Mouse (Mus musculus): ENCODE results near the gene Faf1. TPM values are rescaled to one million over a fixed set of nuclear protein-coding genes. Genes with fewer than 3 reads are reported as not detected.

Faf1 gene
- polyA plus RNA-seq, 2 experiments, result 7.3 to 16.6 TPM

DNA sequence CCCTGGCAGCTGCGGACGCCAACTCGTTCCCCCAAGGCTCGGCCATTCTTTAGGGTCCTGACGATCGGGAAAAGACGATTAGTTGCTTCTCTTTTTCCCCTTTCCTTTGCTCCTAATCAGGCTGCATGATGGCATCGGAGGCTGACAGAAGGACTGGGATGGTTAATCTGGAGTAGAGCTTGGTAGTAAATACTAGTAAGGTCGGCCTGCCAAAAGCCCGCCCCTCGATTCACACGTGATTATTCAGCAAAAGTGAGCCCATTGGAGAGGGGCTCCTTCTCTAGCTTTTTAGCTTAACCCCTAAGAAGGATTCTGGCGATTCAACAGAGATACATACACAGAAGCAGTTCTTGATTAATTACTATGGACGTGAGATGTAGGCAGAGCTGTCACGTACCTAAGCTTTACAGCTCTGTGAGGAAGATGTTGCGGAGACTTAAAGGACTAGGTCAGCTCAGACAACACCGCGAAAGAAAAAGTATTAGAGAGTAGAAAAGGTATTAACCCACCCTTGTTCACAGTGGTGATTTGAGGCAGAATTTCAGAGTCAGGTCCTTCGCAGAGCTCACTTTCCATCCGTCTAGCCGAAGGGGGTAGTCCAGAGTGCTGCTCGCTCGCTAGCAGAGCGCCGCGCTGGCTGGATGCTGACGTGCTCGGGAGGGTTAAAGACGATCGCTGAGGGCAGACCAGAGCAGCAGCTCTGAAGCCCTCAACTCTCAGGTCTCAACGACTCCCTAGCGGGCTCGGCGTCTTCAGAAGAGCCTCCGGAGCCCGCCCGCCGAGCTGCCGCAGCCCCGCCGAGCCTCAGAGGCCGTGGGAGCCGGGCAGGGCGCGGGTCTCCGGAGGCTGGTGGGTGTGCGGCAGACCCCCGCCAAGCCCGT, 11.0 kb upstream of the Faf1 start:
- Histone ChIP-seq H3K4me1 (replicated peaks; ENCODE audit: control insufficient read depth in 2 of 2, insufficient read depth in 2 of 2, low read length in 1 of 2) (peaks cover 2 to 6% of the 10 kb centered on the region in 2 experiments; a peak in 3 of 4 replicates), H3K4me2 (ENCODE audit: low read depth) (peak overlapping the region; percentile 76), H3K4me3 (ENCODE audit: insufficient read depth in 1 of 2, low read depth in 2 of 2, low read length in 2 of 2) (peak overlapping the region; percentile 82 to 90), H3K9ac (replicated peaks) (peak overlapping the region; percentile 80), H3K36me3 (replicated peaks; ENCODE audit: control insufficient read depth, insufficient read depth, low read depth) (peaks cover 5% of the 10 kb centered on the region), H3K9me3 (ENCODE audit: control insufficient read depth, low read length) (no peaks in the 10 kb centered on the region), H3K27me3 (ENCODE audit: control insufficient read depth, insufficient read depth, low read length) (peaks cover 26% of the 10 kb centered on the region), H3K27ac (peak overlapping the region; percentile 82)
- TF ChIP-seq EP300 (IDR thresholded peaks at IDR 0.05; ENCODE audit: low read depth), result no peak
- peak; percentile 18; the same call in 1 of the 2 replicates for TF ChIP-seq CTCF (IDR thresholded peaks at IDR 0.05; ENCODE audit: low read depth)
- peak in 1 of 3 experiments; percentile 45 for DNase-seq (ENCODE audit: low read depth in 3 of 3, low spot score in 3 of 3)
- peak; percentile 42 for ATAC-seq (ENCODE audit: insufficient read depth)
- 1% methylated on average over 49 of the region's 49 CpGs for WGBS (ENCODE audit: insufficient replicate concordance)

DNA sequence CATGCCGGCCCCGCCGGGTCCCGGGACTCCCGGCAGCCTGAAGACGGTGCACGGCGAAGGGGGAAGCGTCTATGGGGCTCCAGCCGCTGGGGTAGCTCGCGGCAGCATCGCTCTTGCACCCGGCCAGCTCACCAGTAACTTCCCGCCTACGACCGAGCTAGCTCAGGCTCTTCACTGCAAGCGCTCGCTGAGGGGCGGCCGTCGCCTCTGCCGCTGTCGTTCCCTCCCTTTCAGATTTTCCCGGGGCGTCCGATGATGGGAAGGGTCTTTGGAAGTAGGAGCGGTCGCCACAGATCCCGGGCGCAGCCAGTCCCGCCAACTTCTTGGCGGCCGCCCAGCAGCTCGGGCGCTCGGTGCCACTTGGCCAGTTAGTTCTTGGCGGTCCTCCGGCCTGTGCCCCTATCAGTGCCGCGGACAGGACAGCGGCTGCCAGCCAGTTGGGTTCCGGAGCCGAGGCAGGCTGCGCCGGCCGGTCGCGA, 10.4 kb upstream of the Faf1 start:
- ATAC-seq (ENCODE audit: insufficient read depth), result peak; percentile 39
- WGBS (ENCODE audit: insufficient replicate concordance), result under 1% methylated on average over 49 of the region's 49 CpGs
- H3K27ac ChIP-seq, result peak overlapping the region; percentile 82
- H3K4me2 ChIP-seq (ENCODE audit: low read depth), result peak overlapping the region; percentile 76
- H3K9ac ChIP-seq (replicated peaks), result peak overlapping the region; percentile 80
- DNase-seq (ENCODE audit: low read depth in 3 of 3, low spot score in 3 of 3), result peak in 1 of 3 experiments; percentile 27
- peaks cover 4% of the 10 kb centered on the region for H3K36me3 ChIP-seq (replicated peaks; ENCODE audit: control insufficient read depth, insufficient read depth, low read depth)
- TF ChIP-seq EP300 (IDR thresholded peaks at IDR 0.05; ENCODE audit: low read depth) (no peak), CTCF (IDR thresholded peaks at IDR 0.05; ENCODE audit: low read depth) (no peak)
- H3K27me3 ChIP-seq (ENCODE audit: control insufficient read depth, insufficient read depth, low read length), result peaks cover 21% of the 10 kb centered on the region
- peaks cover 2 to 6% of the 10 kb centered on the region in 2 experiments; a peak in 3 of 4 replicates for H3K4me1 ChIP-seq (replicated peaks; ENCODE audit: control insufficient read depth in 2 of 2, insufficient read depth in 2 of 2, low read length in 1 of 2)
- peak overlapping the region; percentile 82 to 90 for H3K4me3 ChIP-seq (ENCODE audit: insufficient read depth in 1 of 2, low read depth in 2 of 2, low read length in 2 of 2)
- H3K9me3 ChIP-seq (ENCODE audit: control insufficient read depth, low read length), result no peaks in the 10 kb centered on the region

DNA sequence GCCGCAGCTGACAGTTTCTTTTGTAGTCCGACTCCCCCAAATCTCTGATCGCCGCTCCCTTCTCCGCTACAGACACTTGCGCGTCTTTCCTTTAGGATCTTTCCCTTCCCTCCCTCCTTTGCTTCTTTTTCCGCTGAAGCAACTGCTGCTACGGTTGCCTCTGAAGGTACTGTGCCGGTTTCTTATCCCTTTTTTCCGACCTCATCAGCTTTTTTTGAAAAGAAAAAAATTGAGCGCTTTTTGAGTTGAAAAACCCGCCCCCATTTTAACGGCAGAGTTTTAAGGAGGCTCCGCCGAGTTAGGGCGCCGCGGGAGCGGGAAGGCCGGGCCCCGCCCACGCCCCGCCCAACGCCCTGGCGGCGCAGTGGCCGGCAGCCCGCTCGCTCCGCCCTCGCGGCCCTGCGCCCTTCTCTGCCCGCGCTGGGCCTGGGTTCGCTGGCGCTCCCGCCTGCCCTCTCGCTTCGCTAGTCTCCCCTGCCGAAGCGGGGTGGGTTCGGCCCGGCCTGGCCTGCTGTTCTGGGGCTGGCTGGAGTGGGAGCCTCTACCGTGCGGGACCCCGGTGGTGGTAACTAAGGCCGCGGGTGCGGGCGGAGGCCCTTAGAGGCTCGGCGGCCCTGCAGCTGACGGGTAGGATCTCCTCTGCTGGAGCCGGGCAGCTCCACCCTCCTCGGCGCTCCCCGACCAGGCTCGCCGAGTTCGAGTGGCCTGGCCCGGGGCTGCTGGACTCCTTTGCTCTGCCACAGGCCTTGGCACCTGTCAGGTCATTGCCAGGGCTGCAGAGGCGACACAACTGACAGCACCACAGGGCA, 9.7 kb upstream of the Faf1 start, which contains the start of gene Cdkn2c:
Gene Cdkn2c (minus strand): TSS at position 729 of the 809 bp plus-strand sequence.
- peaks cover 15% of the 10 kb centered on the region for H3K27me3 ChIP-seq (ENCODE audit: control insufficient read depth, insufficient read depth, low read length)
- H3K36me3 ChIP-seq (replicated peaks; ENCODE audit: control insufficient read depth, insufficient read depth, low read depth), result no peaks in the 10 kb centered on the region
- TF ChIP-seq CTCF (IDR thresholded peaks at IDR 0.05; ENCODE audit: low read depth), result no peak
- TF ChIP-seq EP300 (IDR thresholded peaks at IDR 0.05; ENCODE audit: low read depth), result peak; percentile 34
- H3K4me1 ChIP-seq (replicated peaks; ENCODE audit: control insufficient read depth in 2 of 2, insufficient read depth in 2 of 2, low read length in 1 of 2), result peaks cover 2 to 6% of the 10 kb centered on the region in 2 experiments; a peak in 3 of 4 replicates
- H3K9me3 ChIP-seq (ENCODE audit: control insufficient read depth, low read length), result no peaks in the 10 kb centered on the region
- DNase-seq (ENCODE audit: low read depth in 3 of 3, low spot score in 3 of 3) (peak; percentile 80 to 82 (median 80)), ATAC-seq (ENCODE audit: insufficient read depth) (peak; percentile 95)
- H3K4me2 ChIP-seq (ENCODE audit: low read depth), result peak within 1 kb of the TSS; percentile 76
- WGBS (ENCODE audit: insufficient replicate concordance), result under 1% methylated on average over 64 of the region's 64 CpGs
- H3K27ac ChIP-seq, result peak within 1 kb of the TSS; percentile 91
- H3K4me3 ChIP-seq (ENCODE audit: insufficient read depth in 1 of 2, low read depth in 2 of 2, low read length in 2 of 2), result peak within 1 kb of the TSS; percentile 82 to 94
- peak within 1 kb of the TSS; percentile 97 for H3K9ac ChIP-seq (replicated peaks)

DNA sequence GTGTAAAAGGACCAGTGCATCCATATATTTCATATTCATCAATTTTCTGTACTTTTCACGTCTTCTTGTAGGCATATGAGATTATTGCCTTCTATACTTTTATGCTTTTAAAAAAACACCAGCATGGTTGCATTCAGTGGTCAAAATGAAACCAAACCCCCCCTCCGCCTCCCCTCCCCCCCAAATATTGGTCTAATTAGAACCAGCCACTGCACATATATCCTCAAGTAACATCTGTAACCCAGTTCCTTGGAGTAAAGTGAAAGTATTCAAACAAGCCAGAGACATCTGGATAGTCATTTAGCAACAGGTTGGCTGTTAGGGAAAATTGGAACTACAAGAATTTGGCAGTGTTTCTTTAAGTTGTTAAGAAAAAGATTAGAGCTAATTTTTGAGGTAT, 8.9 kb upstream of the Faf1 start:
- ATAC-seq (ENCODE audit: insufficient read depth), result no peak
- Histone ChIP-seq H3K27ac (peak overlapping the region; percentile 91), H3K4me2 (ENCODE audit: low read depth) (peak overlapping the region; percentile 76), H3K36me3 (replicated peaks; ENCODE audit: control insufficient read depth, insufficient read depth, low read depth) (no peaks in the 10 kb centered on the region), H3K27me3 (ENCODE audit: control insufficient read depth, insufficient read depth, low read length) (peaks cover 9% of the 10 kb centered on the region), H3K9me3 (ENCODE audit: control insufficient read depth, low read length) (no peaks in the 10 kb centered on the region), H3K4me3 (ENCODE audit: insufficient read depth in 1 of 2, low read depth in 2 of 2, low read length in 2 of 2) (peak overlapping the region; percentile 82 to 94; a peak in 2 of 4 replicates), H3K9ac (replicated peaks) (peak overlapping the region; percentile 97), H3K4me1 (replicated peaks; ENCODE audit: control insufficient read depth in 2 of 2, insufficient read depth in 2 of 2, low read length in 1 of 2) (peaks cover 6% of the 10 kb centered on the region in 2 experiments; a peak in 3 of 4 replicates)
- no peak for DNase-seq (ENCODE audit: low read depth in 3 of 3, low spot score in 3 of 3)
- TF ChIP-seq CTCF (IDR thresholded peaks at IDR 0.05; ENCODE audit: low read depth) (no peak), EP300 (IDR thresholded peaks at IDR 0.05; ENCODE audit: low read depth) (no peak)
- 45% methylated on average over 2 of the region's 2 CpGs for WGBS (ENCODE audit: insufficient replicate concordance)

Measured in liver, embryonic 14.5 days (tissue).